Mouse (Mus musculus) intestine, embryonic 16.5 days (tissue): ENCODE measurements around the gene Fam81a. TPM values are rescaled to one million over a fixed set of nuclear protein-coding genes. Genes with fewer than 3 reads are reported as not detected.
A peak's percentile ranks its signal among the peaks of the same experiment; 100 is the strongest.

ENCODE experiments used
- ATAC-seq: fragments of 200-750 bp; cut with Nextera tagmentation; 2 replicates; pipeline ENCODE4 v1.8.0; 2017; ENCODE audit warnings: moderate TSS enrichment, moderate library complexity
- H3K27ac ChIP-seq: fragments of 300-500 bp; sonication (generic); 2 replicates; pipeline ENCODE4 v1.5.1; 2014; ENCODE audit warnings: mild to moderate bottlenecking, low read length
- H3K27me3 ChIP-seq: fragments of 300-500 bp; sonication (generic); replicated peaks from 2 replicates; pipeline ENCODE4 v1.6.1; 2014; ENCODE audit warnings: low read length, control low read depth, mixed read lengths; ENCODE audit not compliant: control insufficient read depth, insufficient read depth
- H3K36me3 ChIP-seq: fragments of 300-500 bp; sonication (generic); 2 replicates; pipeline ENCODE4 v1.6.1; 2014; ENCODE audit warnings: low read length, control low read depth; ENCODE audit not compliant: control insufficient read depth, insufficient read depth
- H3K4me1 ChIP-seq: fragments of 300-500 bp; sonication (generic); 2 replicates; pipeline ENCODE4 v1.6.1; 2014; ENCODE audit warnings: low read length, control low read depth, mixed read lengths; ENCODE audit not compliant: control insufficient read depth, insufficient read depth
- H3K4me2 ChIP-seq: fragments of 300-500 bp; sonication (generic); 2 replicates; pipeline ENCODE4 v1.6.1; 2014; ENCODE audit warnings: low read depth, low read length, control low read depth
- H3K4me3 ChIP-seq: fragments of 300-500 bp; sonication (generic); 2 replicates; pipeline ENCODE4 v1.5.1; 2014; ENCODE audit warnings: mild to moderate bottlenecking, low read length
- H3K9ac ChIP-seq: fragments of 300-500 bp; sonication (generic); 2 replicates; pipeline ENCODE4 v1.6.1; 2014; ENCODE audit warnings: low read depth, low read length
- H3K9me3 ChIP-seq: fragments of 300-500 bp; sonication (generic); 2 replicates; pipeline ENCODE4 v1.6.1; 2016; ENCODE audit warnings: low read length, control low read depth; ENCODE audit not compliant: control insufficient read depth
- WGBS: fragments of 180-500 bp; shearing (Covaris S2); extraction: QIAGEN DNeasy Blood & Tissue Kit; methylation state at CpG from one replicate; pipeline ENCODE4 v1.1.7; 2014; 5-methylcytosine and 5-hydroxymethylcytosine counted together
- polyA plus RNA-seq: library from polyadenylated mRNA; unstranded; fragments of >200 nt; fragmentation: Nextera tagmentation; extraction: Ambion mirVana; gene quantifications from 2 replicates; pipeline ENCODE4 v1.2.1, GENCODE M21; 2015

The Fam81a gene
- polyA plus RNA-seq: 4.8 and 5.3 TPM in 2 replicates

DNA sequence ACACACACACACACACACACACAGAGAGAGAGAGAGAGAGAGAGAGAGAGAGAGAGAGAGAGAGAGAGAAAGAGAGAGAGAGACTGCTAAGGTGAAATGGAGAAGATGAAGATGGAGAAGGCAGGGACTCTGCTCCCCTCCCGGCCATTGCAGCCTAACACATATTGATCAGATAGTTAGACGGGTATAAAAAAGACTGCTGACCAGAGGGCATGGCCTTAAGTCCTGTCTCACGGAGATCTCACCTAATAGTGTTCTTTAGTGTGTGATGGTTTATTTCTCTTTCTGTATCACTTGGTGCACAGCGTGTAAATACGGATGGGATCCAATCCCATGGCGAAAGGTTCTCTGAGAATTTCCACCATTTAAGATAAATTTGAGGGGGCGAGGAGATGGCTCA is at the start of gene Fam81a:
Gene Fam81a (minus strand): TSS at position 101 of the 400 bp plus-strand sequence.
- H3K36me3 ChIP-seq: no peaks in the 10 kb centered on the region
- WGBS: 66% methylated on average over 7 of the region's 7 CpGs
- ATAC-seq: no peak

DNA sequence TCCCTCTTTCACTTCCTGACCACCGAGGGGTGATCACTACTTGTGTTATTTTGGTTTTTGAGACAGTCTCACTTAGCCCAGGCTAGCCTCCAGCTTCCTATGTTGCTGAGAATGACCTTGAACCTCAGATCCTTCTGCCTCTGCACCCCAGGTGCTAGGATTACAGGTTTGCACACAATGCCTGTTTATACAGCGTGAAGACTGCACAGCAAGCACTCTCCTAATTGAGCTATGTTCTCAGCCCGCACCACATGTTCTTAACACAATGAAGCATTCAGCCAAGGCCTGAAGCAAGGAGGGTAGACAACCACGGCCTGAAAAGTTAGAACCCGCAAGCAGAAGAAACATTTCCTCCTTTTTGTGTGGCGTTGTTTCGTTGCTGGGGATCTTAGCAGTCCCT is 40.3 kb upstream of the Fam81a start:
- H3K9me3 ChIP-seq: no peaks in the 10 kb centered on the region
- 72% methylated on average over 7 of the region's 7 CpGs for WGBS
- no peaks in the 10 kb centered on the region for H3K4me1 ChIP-seq
- no peak for ATAC-seq
- H3K27me3 ChIP-seq: no peaks in the 10 kb centered on the region
- H3K9ac ChIP-seq: no peak overlapping the region
- H3K36me3 ChIP-seq: no peaks in the 10 kb centered on the region
- no peak overlapping the region for H3K27ac ChIP-seq
- no peak overlapping the region for H3K4me2 ChIP-seq
- no peak overlapping the region for H3K4me3 ChIP-seq

More for the DNA sequence above, at the start of gene Fam81a:
- H3K4me2 ChIP-seq: peak within 1 kb of the TSS; percentile 85
- H3K27ac ChIP-seq: no peak within 1 kb of the TSS
- peaks cover 3% of the 10 kb centered on the region for H3K27me3 ChIP-seq
- peak within 1 kb of the TSS; percentile 65 for H3K9ac ChIP-seq
- H3K4me1 ChIP-seq: peaks cover 16% of the 10 kb centered on the region
- no peaks in the 10 kb centered on the region for H3K9me3 ChIP-seq
- H3K4me3 ChIP-seq: peak within 1 kb of the TSS; percentile 60

DNA sequence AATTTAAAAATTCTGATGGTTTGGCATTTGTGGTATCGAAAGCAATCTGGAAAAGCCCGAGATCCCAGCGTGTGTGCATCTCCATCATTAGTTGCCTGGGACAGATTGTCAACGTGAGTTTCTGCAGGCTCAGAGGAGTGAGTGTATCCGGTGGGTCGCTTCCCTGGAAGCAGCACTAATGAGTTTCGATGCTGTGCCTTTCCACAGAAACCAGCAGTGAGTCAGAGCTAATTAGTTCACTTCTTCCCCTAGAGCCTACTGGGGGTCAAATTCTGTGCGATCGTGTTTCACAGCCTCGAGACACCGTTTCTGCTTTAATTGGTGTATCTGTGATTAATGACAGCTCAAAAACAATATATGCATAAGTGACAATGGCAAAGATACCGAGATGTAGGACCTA is 39.4 kb upstream of the Fam81a start:
- H3K9me3 ChIP-seq: no peaks in the 10 kb centered on the region
- no peak overlapping the region for H3K27ac ChIP-seq
- H3K36me3 ChIP-seq: no peaks in the 10 kb centered on the region
- no peak for ATAC-seq
- no peak overlapping the region for H3K4me2 ChIP-seq
- H3K27me3 ChIP-seq: no peaks in the 10 kb centered on the region
- no peak overlapping the region for H3K9ac ChIP-seq
- no peaks in the 10 kb centered on the region for H3K4me1 ChIP-seq
- 75% methylated on average over 12 of the region's 12 CpGs for WGBS
- no peak overlapping the region for H3K4me3 ChIP-seq

DNA sequence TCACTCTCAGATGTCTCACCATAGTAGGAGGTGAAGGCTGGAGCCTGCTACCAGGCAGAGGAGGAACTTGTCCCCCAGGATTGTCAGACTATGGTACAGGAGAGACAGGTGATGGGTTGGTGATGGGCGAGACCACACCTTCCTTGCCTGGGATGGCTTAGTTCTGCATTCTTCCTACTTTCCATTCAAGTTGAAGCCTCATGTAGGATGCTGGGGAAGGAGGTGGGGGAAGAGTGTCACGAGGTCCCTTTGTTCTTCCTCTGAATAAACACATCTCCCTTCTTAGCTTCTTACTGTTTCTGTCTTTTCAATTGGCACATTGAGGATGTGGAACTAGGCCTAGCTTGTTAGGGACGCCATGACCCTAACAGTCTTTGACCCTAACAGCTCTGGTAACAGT is 33.9 kb upstream of the Fam81a start:
- H3K4me1 ChIP-seq: no peaks in the 10 kb centered on the region
- no peaks in the 10 kb centered on the region for H3K27me3 ChIP-seq
- WGBS: 74% methylated on average over 3 of the region's 3 CpGs
- no peak overlapping the region for H3K4me3 ChIP-seq
- no peaks in the 10 kb centered on the region for H3K36me3 ChIP-seq
- ATAC-seq: no peak
- H3K27ac ChIP-seq: no peak overlapping the region
- no peak overlapping the region for H3K4me2 ChIP-seq
- H3K9ac ChIP-seq: no peak overlapping the region
- H3K9me3 ChIP-seq: no peaks in the 10 kb centered on the region

DNA sequence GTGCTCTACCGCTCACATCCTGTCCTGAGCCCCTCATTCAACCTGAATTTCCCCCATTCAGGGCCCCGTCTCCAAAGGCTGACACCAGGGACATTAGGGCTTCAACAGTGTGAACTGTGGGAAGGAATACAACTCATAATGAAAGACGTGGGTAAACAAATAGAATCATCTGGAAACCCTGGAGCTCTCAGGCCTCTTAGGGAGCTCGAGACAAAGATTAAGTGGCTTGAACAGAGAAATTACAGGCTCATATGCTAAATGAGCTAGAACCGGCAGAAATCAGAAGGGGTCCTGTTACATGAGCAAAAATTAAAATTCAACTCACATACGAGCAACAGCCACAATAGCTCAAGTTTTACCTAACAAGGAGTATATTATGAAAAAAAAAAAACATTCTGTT is 32.5 kb upstream of the Fam81a start:
- Histone ChIP-seq H3K9ac (no peak overlapping the region), H3K9me3 (no peaks in the 10 kb centered on the region)
- no peak for ATAC-seq

DNA sequence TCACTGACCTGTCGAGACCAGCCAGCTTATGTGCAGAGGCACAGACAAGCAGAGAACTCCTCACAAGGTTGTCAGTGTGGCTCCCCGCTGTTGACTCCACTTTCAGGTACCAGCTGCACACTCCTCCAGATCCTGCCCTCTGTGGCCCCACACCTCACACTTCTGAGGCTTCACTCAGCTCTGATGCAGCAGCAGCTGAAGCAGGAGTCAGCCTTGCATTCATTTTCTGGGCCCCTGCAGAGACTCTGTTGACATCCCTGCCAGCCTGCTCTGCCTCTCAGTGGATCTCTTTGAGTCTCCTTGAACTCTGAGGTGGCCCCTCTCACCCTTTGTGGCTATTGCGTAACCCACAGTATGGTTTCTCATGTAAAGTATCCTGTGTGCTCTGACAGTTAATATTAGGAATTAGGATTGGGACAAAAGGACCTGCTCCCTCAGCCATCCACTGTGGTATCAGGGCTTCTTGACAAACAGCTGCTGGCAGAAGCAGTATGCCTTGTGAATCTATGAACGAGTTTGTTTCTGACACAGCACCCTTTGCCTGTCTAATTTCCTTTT is 32.0 kb upstream of the Fam81a start:
- Histone ChIP-seq H3K27ac (no peak overlapping the region), H3K9me3 (no peaks in the 10 kb centered on the region), H3K4me1 (no peaks in the 10 kb centered on the region), H3K27me3 (no peaks in the 10 kb centered on the region), H3K36me3 (no peaks in the 10 kb centered on the region), H3K4me2 (no peak overlapping the region), H3K9ac (no peak overlapping the region), H3K4me3 (no peak overlapping the region)
- no peak for ATAC-seq
- 54% methylated on average over 4 of the region's 4 CpGs for WGBS

More for the DNA sequence above, 32.5 kb upstream of the Fam81a start:
- Histone ChIP-seq H3K4me2 (no peak overlapping the region), H3K4me1 (no peaks in the 10 kb centered on the region), H3K27me3 (no peaks in the 10 kb centered on the region), H3K4me3 (no peak overlapping the region), H3K27ac (no peak overlapping the region), H3K36me3 (no peaks in the 10 kb centered on the region)
- 43% methylated on average over 6 of the region's 6 CpGs for WGBS

DNA sequence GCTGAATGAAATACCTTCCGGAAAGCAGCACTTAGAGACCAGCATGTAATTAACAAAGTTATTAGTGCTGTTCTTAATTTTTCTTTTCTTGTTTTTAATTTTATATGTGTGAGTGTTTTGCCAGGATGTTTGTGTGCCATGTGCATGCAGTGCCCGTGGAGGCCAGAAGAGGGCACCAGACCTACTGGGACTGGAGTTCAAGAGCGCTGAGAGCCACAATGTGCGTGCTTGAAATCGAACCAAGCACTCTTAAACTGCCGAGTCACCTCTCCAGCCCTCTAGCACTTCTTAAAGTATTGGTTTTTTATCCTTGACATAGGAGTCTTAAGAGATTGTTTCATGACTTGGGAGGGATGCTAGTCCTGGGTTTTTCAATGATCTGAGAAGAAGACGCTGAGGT is 26.6 kb upstream of the Fam81a start:
- no peaks in the 10 kb centered on the region for H3K36me3 ChIP-seq
- H3K4me1 ChIP-seq: no peaks in the 10 kb centered on the region
- WGBS: 83% methylated on average over 7 of the region's 7 CpGs
- H3K27me3 ChIP-seq: no peaks in the 10 kb centered on the region
- no peak overlapping the region for H3K4me3 ChIP-seq
- H3K4me2 ChIP-seq: no peak overlapping the region
- ATAC-seq: no peak
- no peak overlapping the region for H3K9ac ChIP-seq
- no peaks in the 10 kb centered on the region for H3K9me3 ChIP-seq
- H3K27ac ChIP-seq: no peak overlapping the region

DNA sequence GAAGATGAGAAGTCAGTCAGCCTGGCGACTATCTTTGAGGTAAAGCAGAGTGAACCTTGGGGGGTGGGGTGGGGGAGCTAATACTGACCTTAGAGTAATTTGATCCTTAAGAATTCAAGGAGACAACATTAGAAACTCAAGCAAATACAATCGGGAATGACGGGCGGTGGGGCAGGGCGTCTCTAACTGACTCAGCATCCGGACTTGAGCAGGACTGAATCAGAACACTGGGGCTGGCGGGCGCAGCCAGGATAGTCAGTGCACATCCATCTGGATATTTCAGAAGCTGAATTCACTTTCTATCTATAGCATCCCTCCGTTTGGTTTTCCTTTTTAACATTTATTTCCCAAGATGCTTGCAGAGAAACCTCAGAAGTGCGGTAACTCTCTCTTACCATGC is 17.7 kb upstream of the Fam81a start:
- Histone ChIP-seq H3K27ac (no peak overlapping the region), H3K36me3 (no peaks in the 10 kb centered on the region), H3K27me3 (no peaks in the 10 kb centered on the region), H3K4me3 (no peak overlapping the region), H3K9me3 (no peaks in the 10 kb centered on the region), H3K4me2 (no peak overlapping the region), H3K9ac (no peak overlapping the region), H3K4me1 (no peaks in the 10 kb centered on the region)
- 64% methylated on average over 10 of the region's 10 CpGs for WGBS
- ATAC-seq: no peak

DNA sequence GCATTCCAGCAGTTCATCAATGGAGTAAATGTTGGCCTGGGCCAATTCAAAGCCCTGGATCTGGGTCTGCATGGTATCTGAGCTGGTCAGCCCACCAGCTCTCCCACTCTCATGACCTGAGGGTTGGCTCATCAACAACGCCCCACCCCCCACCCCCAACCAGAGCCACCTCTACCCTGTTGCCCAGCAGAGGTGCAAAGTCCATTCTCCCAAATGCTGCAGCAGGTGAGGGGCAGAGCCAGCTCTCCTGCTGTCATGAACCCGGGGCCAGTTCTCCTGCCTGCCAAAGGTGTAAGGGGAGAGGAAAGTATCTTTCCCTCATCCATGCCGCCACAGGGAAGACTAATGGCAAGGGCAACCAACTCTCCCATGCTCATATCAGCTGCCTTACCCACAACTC is 5.3 kb upstream of the Fam81a start:
- Histone ChIP-seq H3K4me3 (no peak overlapping the region), H3K27ac (no peak overlapping the region), H3K9ac (no peak overlapping the region), H3K4me1 (no peaks in the 10 kb centered on the region), H3K9me3 (no peaks in the 10 kb centered on the region), H3K36me3 (no peaks in the 10 kb centered on the region), H3K27me3 (peaks cover 1% of the 10 kb centered on the region), H3K4me2 (no peak overlapping the region)
- ATAC-seq: no peak
- WGBS: 58% methylated on average over 3 of the region's 3 CpGs

DNA sequence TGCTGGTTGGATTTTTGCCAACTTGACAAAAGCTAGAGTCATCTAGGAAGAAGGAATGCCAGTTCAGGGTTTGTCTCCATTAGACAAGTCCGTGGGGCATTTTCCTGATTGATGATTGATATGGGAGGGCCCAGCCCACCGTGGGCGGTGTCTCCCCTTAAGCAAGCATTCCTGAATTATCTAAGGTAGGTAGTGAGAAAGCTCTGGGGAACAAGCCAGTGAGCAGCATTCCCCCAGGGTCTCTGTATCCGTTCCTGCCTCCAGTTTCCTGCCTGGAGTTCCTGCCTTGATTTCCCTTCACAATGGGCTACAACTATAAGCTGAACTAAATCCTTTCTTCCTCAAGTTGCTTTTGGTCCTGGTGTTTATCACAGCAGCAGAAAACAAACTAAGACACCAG is 3.1 kb upstream of the Fam81a start:
- ATAC-seq: no peak
- Histone ChIP-seq H3K4me2 (no peak overlapping the region), H3K36me3 (no peaks in the 10 kb centered on the region), H3K9me3 (no peaks in the 10 kb centered on the region), H3K9ac (no peak overlapping the region), H3K27me3 (peaks cover 3% of the 10 kb centered on the region), H3K4me3 (no peak overlapping the region), H3K27ac (no peak overlapping the region), H3K4me1 (peaks cover 12% of the 10 kb centered on the region)
- whole genome bisulfite sequencing: 81% methylated on average over 4 of the region's 4 CpGs
